16 mouse cellular contexts compared by ENCODE assay signal in genomic region chr10:83777253-83777652, GRCm38 (mm10).
"Had no signal": no experiment of that assay in that cellular context is flagged by ENCODE, and none has a peak within 500 bp of the region (broad histone marks: within the 10 kb centered on the region; RNA-seq: fewer than 3 reads in every experiment).

No protein-coding gene starts in this region.

- H3K27me3 ChIP-seq: neural tube, embryonic 12.5 days; neural tube, embryonic 13.5 days; stomach, embryonic 15.5 days had no signal

- H3K9ac ChIP-seq: neural tube, embryonic 12.5 days; neural tube, embryonic 13.5 days; stomach, embryonic 15.5 days had no signal

- H3K4me1 ChIP-seq: neural tube, embryonic 12.5 days; neural tube, embryonic 13.5 days; stomach, embryonic 15.5 days had no signal

- DNase-seq: retina, postnatal 1 day; right cerebral cortex, adult 18-20 months; right cerebral cortex, postnatal 14 days; right cerebral cortex, postnatal 25 days; right cerebral cortex, postnatal 4 days; spleen, adult 18-20 months; thymus, adult 18-20 months; thymus, adult 2 months; thymus, postnatal 14 days; thymus, postnatal 25 days; thymus, postnatal 36 days; thymus, postnatal 4 days had no signal

- H3K4me2 ChIP-seq: neural tube, embryonic 12.5 days; neural tube, embryonic 13.5 days; stomach, embryonic 15.5 days had no signal

- H3K36me3 ChIP-seq: neural tube, embryonic 12.5 days; neural tube, embryonic 13.5 days; stomach, embryonic 15.5 days had no signal

- H3K4me3 ChIP-seq: neural tube, embryonic 12.5 days; neural tube, embryonic 13.5 days; stomach, embryonic 15.5 days had no signal

- H3K9me3 ChIP-seq: neural tube, embryonic 12.5 days; neural tube, embryonic 13.5 days; stomach, embryonic 15.5 days had no signal

- H3K27ac ChIP-seq: neural tube, embryonic 12.5 days; neural tube, embryonic 13.5 days; stomach, embryonic 15.5 days; stomach, postnatal 0 days had no signal
